Mouse (Mus musculus) forebrain, embryonic 15.5 days (tissue): ENCODE data around the gene Itga5. TPM values are rescaled to one million over a fixed set of nuclear protein-coding genes. Genes with fewer than 3 reads are reported as not detected.
A peak's percentile ranks its signal among the peaks of the same experiment; 100 is the strongest.

Source experiments
- ATAC-seq: fragments of 200-750 bp; cut with Nextera tagmentation; replicated peaks from 2 replicates; pipeline ENCODE4 v1.8.0; 2017; ENCODE audit warnings: mild to moderate bottlenecking, moderate TSS enrichment, moderate library complexity
- H3K27ac ChIP-seq: fragments of 300-500 bp; sonication (generic); replicated peaks from 2 replicates; pipeline ENCODE4 v1.5.1; 2015; ENCODE audit warnings: mild to moderate bottlenecking, inconsistent platforms
- H3K27me3 ChIP-seq: fragments of 300-500 bp; sonication (generic); 2 replicates; pipeline ENCODE4 v1.6.1; 2015; ENCODE audit warnings: inconsistent platforms
- H3K36me3 ChIP-seq: fragments of 300-500 bp; sonication (generic); 2 replicates; pipeline ENCODE4 v1.6.1; 2015; ENCODE audit warnings: mild to moderate bottlenecking, inconsistent platforms
- H3K4me1 ChIP-seq: fragments of 300-500 bp; sonication (generic); 2 replicates; pipeline ENCODE4 v1.6.1; 2015; ENCODE audit warnings: inconsistent platforms
- H3K4me2 ChIP-seq: fragments of 300-500 bp; sonication (generic); replicated peaks from 2 replicates; pipeline ENCODE4 v1.6.1; 2015; ENCODE audit warnings: mild to moderate bottlenecking, inconsistent platforms
- H3K4me3 ChIP-seq: fragments of 300-500 bp; sonication (generic); 2 replicates; pipeline ENCODE4 v1.5.1; 2015; ENCODE audit warnings: mild to moderate bottlenecking, inconsistent platforms
- H3K9ac ChIP-seq: fragments of 300-500 bp; sonication (generic); replicated peaks from 2 replicates; pipeline ENCODE4 v1.6.1; 2015; ENCODE audit warnings: mild to moderate bottlenecking, inconsistent platforms
- H3K9me3 ChIP-seq: fragments of 300-500 bp; sonication (generic); 2 replicates; pipeline ENCODE4 v1.6.1; 2016; ENCODE audit warnings: inconsistent platforms
- WGBS: fragments of 180-500 bp; shearing (Covaris S2); methylation state at CpG from one replicate; pipeline ENCODE4 v1.1.7; 2015; ENCODE audit warnings: mixed read lengths; 5-methylcytosine and 5-hydroxymethylcytosine counted together
- polyA plus RNA-seq: library from polyadenylated mRNA; unstranded; fragments of >200 nt; fragmentation: Nextera tagmentation; extraction: Ambion mirVana; gene quantifications from 2 replicates; pipeline ENCODE4 v1.2.1, GENCODE M21; 2015

Itga5 gene
- polyA plus RNA-seq, 1 experiment from 2014 or later, result 5.7 TPM

- no peaks in the 10 kb centered on the region for H3K4me1 ChIP-seq
- no peak for ATAC-seq
- no peaks in the 10 kb centered on the region for H3K36me3 ChIP-seq
- no peak overlapping the region for H3K4me3 ChIP-seq
- no peaks in the 10 kb centered on the region for H3K9me3 ChIP-seq
- H3K27me3 ChIP-seq, result no peaks in the 10 kb centered on the region
- WGBS, result 87% methylated on average over 4 of the region's 4 CpGs
- H3K9ac ChIP-seq, result no peak overlapping the region
- H3K4me2 ChIP-seq, result no peak overlapping the region
- no peak overlapping the region for H3K27ac ChIP-seq
Observed at GRCm38 (mm10) chr15:103375112-103375800, 8.7 kb upstream of the Itga5 start.

GRCm38 (mm10) chr15:103372461-103372860 is 5.9 kb upstream of the Itga5 start:
- Histone ChIP-seq H3K9me3 (no peaks in the 10 kb centered on the region), H3K9ac (no peak overlapping the region), H3K27me3 (no peaks in the 10 kb centered on the region), H3K4me1 (no peaks in the 10 kb centered on the region), H3K4me2 (no peak overlapping the region), H3K27ac (no peak overlapping the region), H3K4me3 (no peak overlapping the region), H3K36me3 (no peaks in the 10 kb centered on the region)
- ATAC-seq, result no peak

- Histone ChIP-seq H3K4me3 (no peak overlapping the region), H3K27me3 (no peaks in the 10 kb centered on the region), H3K4me1 (peaks cover 4% of the 10 kb centered on the region), H3K27ac (no peak overlapping the region), H3K9me3 (no peaks in the 10 kb centered on the region), H3K4me2 (no peak overlapping the region), H3K9ac (no peak overlapping the region), H3K36me3 (no peaks in the 10 kb centered on the region)
- ATAC-seq, result no peak
- 78% methylated on average over 1 of the region's 1 CpGs for WGBS
Observed at GRCm38 (mm10) chr15:103371741-103372140, 5.2 kb upstream of the Itga5 start.

- H3K36me3 ChIP-seq, result no peaks in the 10 kb centered on the region
- H3K4me1 ChIP-seq, result peaks cover 9% of the 10 kb centered on the region
- H3K27me3 ChIP-seq, result no peaks in the 10 kb centered on the region
- WGBS, result 37% methylated on average over 2 of the region's 2 CpGs
- H3K9me3 ChIP-seq, result no peaks in the 10 kb centered on the region
- H3K9ac ChIP-seq, result no peak overlapping the region
- H3K27ac ChIP-seq, result no peak overlapping the region
- H3K4me2 ChIP-seq, result no peak overlapping the region
- no peak overlapping the region for H3K4me3 ChIP-seq
- ATAC-seq, result no peak
Observed at GRCm38 (mm10) chr15:103371208-103371607, 4.6 kb upstream of the Itga5 start.

GRCm38 (mm10) chr15:103370462-103370861 is 3.9 kb upstream of the Itga5 start:
- Histone ChIP-seq H3K27ac (no peak overlapping the region), H3K9me3 (no peaks in the 10 kb centered on the region), H3K27me3 (no peaks in the 10 kb centered on the region), H3K4me2 (no peak overlapping the region), H3K4me1 (peaks cover 17% of the 10 kb centered on the region), H3K4me3 (no peak overlapping the region), H3K36me3 (no peaks in the 10 kb centered on the region), H3K9ac (no peak overlapping the region)
- no peak for ATAC-seq
- 56% methylated on average over 4 of the region's 4 CpGs for WGBS

GRCm38 (mm10) chr15:103369123-103369522 is 2.6 kb upstream of the Itga5 start:
- H3K36me3 ChIP-seq, result no peaks in the 10 kb centered on the region
- no peak overlapping the region for H3K27ac ChIP-seq
- H3K4me1 ChIP-seq, result peaks cover 23% of the 10 kb centered on the region
- no peaks in the 10 kb centered on the region for H3K9me3 ChIP-seq
- H3K27me3 ChIP-seq, result no peaks in the 10 kb centered on the region
- no peak overlapping the region for H3K9ac ChIP-seq
- H3K4me2 ChIP-seq, result no peak overlapping the region
- whole genome bisulfite sequencing, result 69% methylated on average over 1 of the region's 1 CpGs
- no peak overlapping the region for H3K4me3 ChIP-seq
- ATAC-seq, result no peak

- Histone ChIP-seq H3K27ac (no peak overlapping the region), H3K4me2 (no peak overlapping the region), H3K36me3 (no peaks in the 10 kb centered on the region), H3K9ac (no peak overlapping the region), H3K4me3 (no peak overlapping the region), H3K4me1 (peaks cover 23% of the 10 kb centered on the region), H3K9me3 (no peaks in the 10 kb centered on the region), H3K27me3 (no peaks in the 10 kb centered on the region)
- 81% methylated on average over 4 of the region's 4 CpGs for WGBS
- no peak for ATAC-seq
Observed at GRCm38 (mm10) chr15:103368179-103368940, 1.8 kb upstream of the Itga5 start.

GRCm38 (mm10) chr15:103365471-103366375 is 840 bp downstream of the Itga5 start:
- H3K9ac ChIP-seq, result peak overlapping the region; percentile 57
- H3K4me3 ChIP-seq, result peak overlapping the region; percentile 56
- H3K27ac ChIP-seq, result no peak overlapping the region; the same call in 1 of the 2 replicates
- no peaks in the 10 kb centered on the region for H3K36me3 ChIP-seq
- no peaks in the 10 kb centered on the region for H3K27me3 ChIP-seq
- WGBS, result under 1% methylated on average over 49 of the region's 51 CpGs
- H3K4me2 ChIP-seq, result peak overlapping the region; percentile 99
- no peaks in the 10 kb centered on the region for H3K9me3 ChIP-seq
- peaks cover 23% of the 10 kb centered on the region for H3K4me1 ChIP-seq
- ATAC-seq, result peak; percentile 65

GRCm38 (mm10) chr15:103364761-103365160 is 1.8 kb downstream of the Itga5 start:
- no peak overlapping the region for H3K27ac ChIP-seq

GRCm38 (mm10) chr15:103363809-103364208 is 2.8 kb downstream of the Itga5 start:
- Histone ChIP-seq H3K4me1 (peaks cover 23% of the 10 kb centered on the region), H3K9me3 (no peaks in the 10 kb centered on the region), H3K4me2 (no peak overlapping the region), H3K27ac (no peak overlapping the region), H3K36me3 (no peaks in the 10 kb centered on the region), H3K4me3 (no peak overlapping the region), H3K9ac (no peak overlapping the region), H3K27me3 (no peaks in the 10 kb centered on the region)
- WGBS, result 76% methylated on average over 1 of the region's 1 CpGs
- no peak for ATAC-seq

More at GRCm38 (mm10) chr15:103364761-103365160, 1.8 kb downstream of the Itga5 start:
- H3K4me3 ChIP-seq, result no peak overlapping the region
- no peak overlapping the region for H3K9ac ChIP-seq
- H3K9me3 ChIP-seq, result no peaks in the 10 kb centered on the region
- H3K4me1 ChIP-seq, result peaks cover 23% of the 10 kb centered on the region
- H3K36me3 ChIP-seq, result no peaks in the 10 kb centered on the region
- no peaks in the 10 kb centered on the region for H3K27me3 ChIP-seq
- no peak for ATAC-seq
- peak overlapping the region; percentile 99; the same call in 1 of the 2 replicates for H3K4me2 ChIP-seq
- WGBS, result 38% methylated on average over 4 of the region's 4 CpGs

GRCm38 (mm10) chr15:103362950-103363349 is 3.6 kb downstream of the Itga5 start:
- Histone ChIP-seq H3K4me3 (no peak overlapping the region), H3K9me3 (no peaks in the 10 kb centered on the region), H3K4me2 (no peak overlapping the region), H3K27ac (no peak overlapping the region), H3K36me3 (no peaks in the 10 kb centered on the region), H3K4me1 (peaks cover 23% of the 10 kb centered on the region), H3K27me3 (no peaks in the 10 kb centered on the region), H3K9ac (no peak overlapping the region)
- no peak for ATAC-seq
- 93% methylated on average over 3 of the region's 3 CpGs for WGBS

- Histone ChIP-seq H3K27ac (no peak overlapping the region), H3K4me2 (no peak overlapping the region), H3K36me3 (no peaks in the 10 kb centered on the region), H3K9me3 (no peaks in the 10 kb centered on the region), H3K4me3 (no peak overlapping the region), H3K4me1 (peaks cover 23% of the 10 kb centered on the region), H3K27me3 (no peaks in the 10 kb centered on the region), H3K9ac (no peak overlapping the region)
- WGBS, result 78% methylated on average over 7 of the region's 7 CpGs
- ATAC-seq, result no peak
Observed at GRCm38 (mm10) chr15:103362333-103362732, 4.2 kb downstream of the Itga5 start.
